Mouse (Mus musculus) CH12.LX (cell line): ENCODE measurements around the gene Eif4e. TPM values are rescaled to one million over a fixed set of nuclear protein-coding genes. Genes with fewer than 3 reads are reported as not detected.

Experiments used
- DNase-seq: peaks from one replicate; pipeline ENCODE4 v3.0.0-alpha.2; 2013; ENCODE audit errors: extremely low read depth
- H3K27ac ChIP-seq: 2 replicates; pipeline ENCODE4 v1.5.1; 2012; ENCODE audit warnings: low read depth, mild to moderate bottlenecking, control low read depth, moderate library complexity; ENCODE audit not compliant: insufficient read depth
- H3K27me3 ChIP-seq: replicated peaks from 2 replicates; pipeline ENCODE3; 2012; ENCODE audit warnings: inconsistent platforms
- H3K36me3 ChIP-seq, 2 experiments: replicated peaks in 1 of 2; 2 replicates each; pipeline versions ENCODE3 to v1.6.1; 2012; ENCODE audit warnings: inconsistent platforms in 1 of 2, low read length in 1 of 2, mild to moderate bottlenecking in 1 of 2, mixed read lengths in 1 of 2, moderate library complexity in 1 of 2; ENCODE audit not compliant: control insufficient read depth in 1 of 2, insufficient read depth in 1 of 2
- H3K4me1 ChIP-seq, 2 experiments: 2 replicates each; pipeline ENCODE4 v1.6.1; 2012; ENCODE audit warnings: inconsistent platforms in 1 of 2, moderate library complexity in 1 of 2; ENCODE audit not compliant: insufficient read depth in 2 of 2, control insufficient read depth in 1 of 2
- H3K4me2 ChIP-seq: 2 replicates; pipeline ENCODE4 v1.6.1; 2012; ENCODE audit warnings: low read depth, mild to moderate bottlenecking, control low read depth; ENCODE audit not compliant: poor library complexity, insufficient read depth, severe bottlenecking
- H3K4me3 ChIP-seq, 3 experiments: fragments of 150-350 bp in 1 of 3; sonication (generic) in 1 of 3; replicated peaks in 1 of 3; 2 replicates each; pipeline versions ENCODE3 to v1.5.1; 2011 to 2012; ENCODE audit warnings: low read depth in 2 of 3, low read length in 2 of 3, mild to moderate bottlenecking in 2 of 3, moderate library complexity in 2 of 3, control low read depth in 1 of 3, improper control_type of control experiment in 1 of 3, inconsistent platforms in 1 of 3, mixed read lengths in 1 of 3; ENCODE audit not compliant: poor library complexity in 1 of 3
- H3K79me2 ChIP-seq: replicated peaks from 2 replicates; pipeline ENCODE4 v1.6.1; 2012; ENCODE audit warnings: mild to moderate bottlenecking, moderate library complexity; ENCODE audit not compliant: control insufficient read depth, poor library complexity, insufficient read depth, severe bottlenecking; ENCODE audit errors: extremely low read depth
- H3K9ac ChIP-seq: 2 replicates; pipeline ENCODE4 v1.6.1; 2012; ENCODE audit warnings: low read depth, mild to moderate bottlenecking, control low read depth, moderate library complexity; ENCODE audit not compliant: insufficient read depth
- H3K9me3 ChIP-seq: replicated peaks from 2 replicates; pipeline ENCODE3; 2012; ENCODE audit warnings: low read length, inconsistent platforms, mixed read lengths
- BHLHE40 ChIP-seq: IDR thresholded peaks from 2 replicates; pipeline ENCODE4 v1.6.1; 2011; ENCODE audit warnings: mild to moderate bottlenecking, low read depth, low read length, improper control_type of control experiment
- CHD2 ChIP-seq: IDR thresholded peaks from 2 replicates; pipeline ENCODE4 v1.6.1; 2011; ENCODE audit warnings: low read length, improper control_type of control experiment
- CTCF ChIP-seq, 2 experiments: IDR thresholded peaks in 1 of 2; conservative IDR thresholded peaks in 1 of 2; 2 replicates each; pipeline ENCODE4 v1.5.1; 2011 to 2012; ENCODE audit warnings: low read depth in 2 of 2, low read length in 2 of 2, improper control_type of control experiment in 1 of 2, inconsistent platforms in 1 of 2, mild to moderate bottlenecking in 1 of 2, moderate library complexity in 1 of 2
- HCFC1 ChIP-seq: IDR thresholded peaks from 2 replicates; pipeline ENCODE4 v1.6.1; 2012; ENCODE audit warnings: low read depth, mild to moderate bottlenecking, inconsistent platforms, low read length, improper control_type of control experiment
- IRF4 ChIP-seq: IDR thresholded peaks from 2 replicates; pipeline ENCODE4 v1.6.1; 2014; ENCODE audit warnings: low read depth, mild to moderate bottlenecking, inconsistent platforms, low read length, improper control_type of control experiment
- JUN ChIP-seq: IDR thresholded peaks from 2 replicates; pipeline ENCODE4 v1.6.1; 2011; ENCODE audit warnings: low read depth, mild to moderate bottlenecking, low read length, improper control_type of control experiment, moderate library complexity; ENCODE audit not compliant: insufficient read depth
- KAT2A ChIP-seq: IDR thresholded peaks from 2 replicates; pipeline ENCODE4 v1.6.1; 2012; ENCODE audit warnings: low read length, improper control_type of control experiment, inconsistent platforms; ENCODE audit not compliant: insufficient replicate concordance
- MAFK ChIP-seq: IDR thresholded peaks from 2 replicates; pipeline ENCODE4 v1.6.1; 2011; ENCODE audit warnings: low read length, improper control_type of control experiment; ENCODE audit not compliant: insufficient replicate concordance
- MAZ ChIP-seq: IDR thresholded peaks from 2 replicates; pipeline ENCODE4 v1.6.1; 2012; ENCODE audit warnings: low read depth, mild to moderate bottlenecking, inconsistent platforms, low read length, improper control_type of control experiment, moderate library complexity
- MYC ChIP-seq: IDR thresholded peaks from 2 replicates; pipeline ENCODE4 v1.6.1; 2011; ENCODE audit warnings: low read depth, mild to moderate bottlenecking, improper control_type of control experiment, low read length
- NELFE ChIP-seq: IDR thresholded peaks from 2 replicates; pipeline ENCODE4 v1.6.1; 2011; ENCODE audit warnings: low read depth, low read length, improper control_type of control experiment
- POLR2AphosphoS2 ChIP-seq: IDR thresholded peaks from 2 replicates; pipeline ENCODE4 v1.6.1; 2011; ENCODE audit warnings: low read depth, low read length, improper control_type of control experiment
- RCOR1 ChIP-seq: conservative IDR thresholded peaks from 2 replicates; pipeline ENCODE4 v1.6.1; 2012; ENCODE audit warnings: low read depth, mild to moderate bottlenecking, inconsistent platforms, low read length, improper control_type of control experiment
- TBP ChIP-seq: conservative IDR thresholded peaks from 2 replicates; pipeline ENCODE4 v1.6.1; 2011; ENCODE audit warnings: low read depth, low read length, improper control_type of control experiment
- USF2 ChIP-seq: conservative IDR thresholded peaks from 2 replicates; pipeline ENCODE4 v1.6.1; 2011; ENCODE audit warnings: low read depth, low read length, improper control_type of control experiment
- ZC3H11A ChIP-seq: IDR thresholded peaks from 2 replicates; pipeline ENCODE4 v1.6.1; 2012; ENCODE audit warnings: low read depth, mild to moderate bottlenecking, inconsistent platforms, low read length, improper control_type of control experiment
- ZNF384 ChIP-seq: IDR thresholded peaks from 2 replicates; pipeline ENCODE4 v1.6.1; 2012; ENCODE audit warnings: low read depth, low read length, improper control_type of control experiment, inconsistent platforms
- dilution Hi-C: fragments of 300-500 bp; cut with MboI; formaldehyde crosslinking; loops from 2 replicates; pipeline ENCODE4 v1.14.3; 2020; ENCODE audit warnings: low sequenced_read_pairs; ENCODE audit not compliant: extremely low pct_unique_long_range_greater_than_20kb, extremely low pct_ligation_motif_present
- in situ Hi-C: fragments of 300-500 bp; cut with MboI; formaldehyde crosslinking; loops from 3 replicates; pipeline ENCODE4 v1.14.3; 2019; ENCODE audit warnings: low sequenced_read_pairs, low pct_ligation_motif_present, low pct_unique_long_range_greater_than_20kb, mixed read lengths
- polyA plus RNA-seq: library from polyadenylated mRNA; unstranded; fragments of >175 nt; gene quantifications from 2 replicates; pipeline ENCODE4 v1.2.1, GENCODE M21; 2012; ENCODE audit warnings: low read depth; ENCODE audit not compliant: insufficient read length
- total RNA-seq, 2 experiments: library from RNA; depleted of rRNA; stranded (reverse); fragments of 300-350 nt in 1 of 2; fragments of >200 nt in 1 of 2; gene quantifications; 2 replicates each; pipeline ENCODE4 v1.2.3; 2012 to 2014

The Eif4e gene
- total and polyA plus RNA-seq, 3 experiments = 490 to 850 (median 590) TPM

GRCm38 (mm10) chr3:138546678-138547077 lies 20.7 kb downstream of the Eif4e start:
- TF ChIP-seq MAFK = no peak
- peak; percentile 31; the same call in 1 of the 2 replicates for TF ChIP-seq POLR2AphosphoS2
- no peak for TF ChIP-seq BHLHE40
- TF ChIP-seq CTCF (conservative IDR thresholded peaks at IDR 0.05 in 1 of 2, IDR thresholded peaks at IDR 0.05 in 1 of 2; ENCODE audit: low read depth in 2 of 2, low read length in 2 of 2) = no peak
- no peaks in the 10 kb centered on the region for H3K9me3 ChIP-seq
- no peak overlapping the region for H3K4me2 ChIP-seq
- peaks cover 80% of the 10 kb centered on the region for H3K79me2 ChIP-seq
- dilution Hi-C loops (no loop called here), in situ Hi-C loops (no loop called here)
- no peak for DNase-seq
- no peaks in the 10 kb centered on the region for H3K27me3 ChIP-seq
- no peak overlapping the region for H3K4me3 ChIP-seq
- H3K36me3 ChIP-seq = peaks cover 26 to 71% of the 10 kb centered on the region in 2 experiments
- no peak overlapping the region for H3K9ac ChIP-seq
- no peak overlapping the region for H3K27ac ChIP-seq
- H3K4me1 ChIP-seq = peaks cover 13 to 48% of the 10 kb centered on the region in 2 experiments

- no peak for DNase-seq
- no peak overlapping the region for H3K4me3 ChIP-seq
- H3K27ac ChIP-seq = no peak overlapping the region
- dilution Hi-C loops = no loop called here
- H3K27me3 ChIP-seq = no peaks in the 10 kb centered on the region
- H3K4me2 ChIP-seq = no peak overlapping the region
- peaks cover 74% of the 10 kb centered on the region for H3K79me2 ChIP-seq
- H3K9me3 ChIP-seq = no peaks in the 10 kb centered on the region
- in situ Hi-C loops = no loop called here
- no peak overlapping the region for H3K9ac ChIP-seq
- H3K4me1 ChIP-seq = peaks cover 4 to 24% of the 10 kb centered on the region in 2 experiments
- H3K36me3 ChIP-seq = peaks cover 42 to 84% of the 10 kb centered on the region in 2 experiments
- no peak for TF ChIP-seq CTCF (conservative IDR thresholded peaks at IDR 0.05 in 1 of 2, IDR thresholded peaks at IDR 0.05 in 1 of 2; ENCODE audit: low read depth in 2 of 2, low read length in 2 of 2)
- TF ChIP-seq ZNF384 = no peak
- no peak for TF ChIP-seq KAT2A
- TF ChIP-seq HCFC1 = no peak
- no peak for TF ChIP-seq CHD2
- TF ChIP-seq IRF4 = no peak
- no peak for TF ChIP-seq JUN
- no peak for TF ChIP-seq RCOR1
- no peak for TF ChIP-seq NELFE
- TF ChIP-seq MAZ = no peak
- no peak for TF ChIP-seq USF2
- TF ChIP-seq ZC3H11A = no peak
- no peak for TF ChIP-seq MYC
- TF ChIP-seq TBP = no peak
Measured at GRCm38 (mm10) chr3:138549045-138549444, 23.1 kb downstream of the Eif4e start.
